Mouse (Mus musculus): ENCODE measurements around the gene Sprr3.
"Not testable (repeated sequence)": the region's sequence is repeated elsewhere in the genome, so short reads cannot be mapped to it uniquely, and the experiment has no call there.

Gene Sprr3

GRCm38 (mm10) chr3:92458620-92459019 is at the start of gene Sprr3:
Gene Sprr3, minus strand, starts transcription at chr3:92458720.
- no peak for DNase-seq

- no peak for DNase-seq
These were observed 49.7 kb upstream of the Sprr3 start for GRCm38 (mm10) chr3:92508185-92508584.

- no peak for DNase-seq
These were observed 45.0 kb upstream of the Sprr3 start for GRCm38 (mm10) chr3:92503528-92503927.

- no peak for DNase-seq
These were observed 41.9 kb upstream of the Sprr3 start, which contains the start of gene Sprr4 for GRCm38 (mm10) chr3:92500393-92500792. Gene Sprr4, minus strand, starts transcription at chr3:92500493.

- not testable (repeated sequence) for DNase-seq
These were observed 31.7 kb upstream of the Sprr3 start for GRCm38 (mm10) chr3:92490262-92490661.

- no peak for DNase-seq
These were observed 27.8 kb upstream of the Sprr3 start for GRCm38 (mm10) chr3:92486307-92486706.

- no peak for DNase-seq
These were observed 27.3 kb upstream of the Sprr3 start, which contains the start of gene Sprr1a for GRCm38 (mm10) chr3:92485863-92486262. Gene Sprr1a, minus strand, starts transcription at chr3:92485895.

GRCm38 (mm10) chr3:92481249-92481648 is 22.7 kb upstream of the Sprr3 start:
- DNase-seq = not testable (repeated sequence)

GRCm38 (mm10) chr3:92470111-92470510 is 11.6 kb upstream of the Sprr3 start:
- DNase-seq = no peak

GRCm38 (mm10) chr3:92467424-92467823 is 8.9 kb upstream of the Sprr3 start:
- no peak for DNase-seq

- no peak for DNase-seq
These were observed 8.1 kb upstream of the Sprr3 start for GRCm38 (mm10) chr3:92466576-92466975.

- DNase-seq = no peak
These were observed 3.4 kb downstream of the Sprr3 start for GRCm38 (mm10) chr3:92455151-92455550.

GRCm38 (mm10) chr3:92440177-92440576 is 18.3 kb downstream of the Sprr3 start:
- DNase-seq = no peak

- no peak for DNase-seq
These were observed 19.8 kb downstream of the Sprr3 start, which contains the start of gene Sprr1b for GRCm38 (mm10) chr3:92438689-92439088. Gene Sprr1b, minus strand, starts transcription at chr3:92438789.

GRCm38 (mm10) chr3:92432282-92432681 is 26.2 kb downstream of the Sprr3 start, which contains the start of gene Sprr2k:
Gene Sprr2k, plus strand, starts transcription at chr3:92432582.
- DNase-seq = no peak

- no peak for DNase-seq
These were observed 29.2 kb downstream of the Sprr3 start, which contains the start of gene Gm9774 for GRCm38 (mm10) chr3:92429323-92429722. Gene Gm9774, minus strand, starts transcription at chr3:92429423.

GRCm38 (mm10) chr3:92417782-92418181 is 40.7 kb downstream of the Sprr3 start, which contains the start of gene Sprr2j-ps:
Gene Sprr2j-ps, plus strand, starts transcription at chr3:92418082.
- DNase-seq = no peak

- no peak for DNase-seq
These were observed 50.8 kb downstream of the Sprr3 start, which contains the start of gene Sprr2i for GRCm38 (mm10) chr3:92407691-92408090. Gene Sprr2i, plus strand, starts transcription at chr3:92407991.

Measured in right cerebral cortex, postnatal 25 days (tissue).